Mouse (Mus musculus): ENCODE measurements around the gene Ap1s3.
"Not testable (repeated sequence)": the region's sequence is repeated elsewhere in the genome, so short reads cannot be mapped to it uniquely, and the experiment has no call there.

Ap1s3 gene

GRCm38 (mm10) chr1:79664911-79665310 lies 6.9 kb downstream of the Ap1s3 start:
- DNase-seq: peak; percentile 19 to 29

- DNase-seq: no peak
Observed at GRCm38 (mm10) chr1:79659598-79659997, 12.2 kb downstream of the Ap1s3 start.

GRCm38 (mm10) chr1:79657411-79657810 lies 14.4 kb downstream of the Ap1s3 start:
- DNase-seq: no peak

- DNase-seq: no peak
Observed at GRCm38 (mm10) chr1:79655819-79656555, 15.8 kb downstream of the Ap1s3 start.

GRCm38 (mm10) chr1:79654948-79655347 lies 16.8 kb downstream of the Ap1s3 start:
- DNase-seq: no peak

GRCm38 (mm10) chr1:79643411-79644110 lies 28.2 kb downstream of the Ap1s3 start:
- DNase-seq: no peak

GRCm38 (mm10) chr1:79642680-79643079 lies 29.1 kb downstream of the Ap1s3 start:
- no peak for DNase-seq

GRCm38 (mm10) chr1:79641355-79641754 lies 30.4 kb downstream of the Ap1s3 start:
- DNase-seq: peak in 1 of 2 experiments; percentile 7

- peak; percentile 69 to 70 for DNase-seq
Observed at GRCm38 (mm10) chr1:79640151-79640550, 31.6 kb downstream of the Ap1s3 start.

GRCm38 (mm10) chr1:79639683-79640082 lies 32.1 kb downstream of the Ap1s3 start:
- no peak for DNase-seq

- no peak for DNase-seq
Observed at GRCm38 (mm10) chr1:79639107-79639506, 32.7 kb downstream of the Ap1s3 start.

GRCm38 (mm10) chr1:79637768-79638167 lies 34.0 kb downstream of the Ap1s3 start:
- DNase-seq: no peak

GRCm38 (mm10) chr1:79631521-79631920 lies 40.3 kb downstream of the Ap1s3 start:
- DNase-seq: no peak

GRCm38 (mm10) chr1:79629726-79630125 lies 42.0 kb downstream of the Ap1s3 start:
- DNase-seq: no peak

- DNase-seq: peak in 1 of 2 experiments; percentile 12
Observed at GRCm38 (mm10) chr1:79626140-79626539, 45.6 kb downstream of the Ap1s3 start.

- DNase-seq: no peak
Observed at GRCm38 (mm10) chr1:79619434-79619833, 52.3 kb downstream of the Ap1s3 start.

- no peak for DNase-seq
Observed at GRCm38 (mm10) chr1:79616492-79616891, 55.3 kb downstream of the Ap1s3 start.

- DNase-seq: no peak
Observed at GRCm38 (mm10) chr1:79614456-79614855, 57.3 kb downstream of the Ap1s3 start.

- not testable (repeated sequence) for DNase-seq
Observed at GRCm38 (mm10) chr1:79611271-79611670, 60.5 kb downstream of the Ap1s3 start.

GRCm38 (mm10) chr1:79608856-79609255 lies 62.9 kb downstream of the Ap1s3 start:
- DNase-seq: not testable (repeated sequence)

GRCm38 (mm10) chr1:79602500-79602899 lies 69.3 kb downstream of the Ap1s3 start:
- DNase-seq: no peak

GRCm38 (mm10) chr1:79598385-79599178 lies 73.2 kb downstream of the Ap1s3 start:
- DNase-seq: no peak

GRCm38 (mm10) chr1:79592721-79593277 lies 79.0 kb downstream of the Ap1s3 start:
- no peak for DNase-seq

All from cerebellum, adult 18-20 months (tissue).